Mouse (Mus musculus) midbrain, embryonic 10.5 days (tissue): Measurements from ENCODE around the gene Gm13420. TPM values are rescaled to one million over a fixed set of nuclear protein-coding genes. Genes with fewer than 3 reads are reported as not detected.
A peak's percentile ranks its signal among the peaks of the same experiment; 100 is the strongest.

Experiments
- DNase-seq: peaks from one replicate; pipeline ENCODE4 v3.0.0-alpha.2; 2017; ENCODE audit warnings: low spot score
- H3K27ac ChIP-seq: fragments of 300-500 bp; sonication (generic); replicated peaks from 2 replicates; pipeline ENCODE4 v1.5.1; 2016; ENCODE audit warnings: mild to moderate bottlenecking
- H3K27me3 ChIP-seq: fragments of 300-500 bp; sonication (generic); 2 replicates; pipeline ENCODE4 v1.6.1; 2016; ENCODE audit warnings: low read depth, mild to moderate bottlenecking; ENCODE audit not compliant: poor library complexity, severe bottlenecking
- H3K36me3 ChIP-seq: fragments of 300-500 bp; sonication (generic); 2 replicates; pipeline ENCODE4 v1.6.1; 2016; ENCODE audit warnings: mild to moderate bottlenecking, moderate library complexity
- H3K4me1 ChIP-seq: fragments of 300-500 bp; sonication (generic); 2 replicates; pipeline ENCODE4 v1.6.1; 2016
- H3K4me3 ChIP-seq: fragments of 300-500 bp; sonication (generic); 2 replicates; pipeline ENCODE4 v1.5.1; 2016; ENCODE audit warnings: mild to moderate bottlenecking, moderate library complexity
- H3K9me3 ChIP-seq: fragments of 300-500 bp; sonication (generic); replicated peaks from 2 replicates; pipeline ENCODE4 v1.6.1; 2016; ENCODE audit warnings: mild to moderate bottlenecking
- WGBS: fragments of 180-500 bp; shearing (Covaris S2); methylation state at CpG from one replicate; pipeline ENCODE4 v1.1.7; 2016; 5-methylcytosine and 5-hydroxymethylcytosine counted together
- polyA plus RNA-seq: library from polyadenylated mRNA; unstranded; fragments of >200 nt; fragmentation: Nextera tagmentation; extraction: Ambion mirVana; gene quantifications from 2 replicates; pipeline ENCODE4 v1.2.1, GENCODE M21; 2016

Gene Gm13420
- polyA plus RNA-seq, 1 experiment from 2014 or later, result not detected

GRCm38 (mm10) chr2:29764831-29765230, 13.3 kb upstream of the Gm13420 start:
- 0 out of 2 replicates have a peak, but pooled peaks cover 4% of the 10 kb centered on the region for H3K27me3 ChIP-seq
- H3K4me1 ChIP-seq, result no peaks in the 10 kb centered on the region
- peak; percentile 77 for DNase-seq
- H3K36me3 ChIP-seq, result no peaks in the 10 kb centered on the region
- H3K9me3 ChIP-seq, result no peaks in the 10 kb centered on the region
- WGBS, result 0% methylated on average over 1 of the region's 1 CpGs
- no peak overlapping the region for H3K4me3 ChIP-seq
- no peak overlapping the region for H3K27ac ChIP-seq

GRCm38 (mm10) chr2:29755693-29756092, 4.2 kb upstream of the Gm13420 start:
- Histone ChIP-seq H3K36me3 (no peaks in the 10 kb centered on the region), H3K4me1 (peaks cover 14% of the 10 kb centered on the region), H3K4me3 (no peak overlapping the region), H3K27ac (no peak overlapping the region), H3K27me3 (peaks cover 28% of the 10 kb centered on the region), H3K9me3 (no peaks in the 10 kb centered on the region)
- DNase-seq, result no peak

- H3K27ac ChIP-seq, result no peak overlapping the region
- H3K9me3 ChIP-seq, result no peaks in the 10 kb centered on the region
- no peaks in the 10 kb centered on the region for H3K36me3 ChIP-seq
- DNase-seq, result no peak
- peaks cover 21% of the 10 kb centered on the region for H3K4me1 ChIP-seq
- 90% methylated on average over 5 of the region's 5 CpGs for WGBS
- H3K4me3 ChIP-seq, result no peak overlapping the region
- H3K27me3 ChIP-seq, result peaks cover 61% of the 10 kb centered on the region
Observed at GRCm38 (mm10) chr2:29752397-29752796, 912 bp upstream of the Gm13420 start.

GRCm38 (mm10) chr2:29748499-29748898, 3.0 kb downstream of the Gm13420 start:
- no peak overlapping the region for H3K4me3 ChIP-seq
- peaks cover 87% of the 10 kb centered on the region for H3K27me3 ChIP-seq
- H3K4me1 ChIP-seq, result peaks cover 26% of the 10 kb centered on the region
- H3K9me3 ChIP-seq, result no peaks in the 10 kb centered on the region
- H3K27ac ChIP-seq, result no peak overlapping the region
- DNase-seq, result no peak
- H3K36me3 ChIP-seq, result no peaks in the 10 kb centered on the region
- WGBS, result 82% methylated on average over 4 of the region's 4 CpGs

- H3K4me3 ChIP-seq, result peak overlapping the region; percentile 60; the same call in 1 of the 2 replicates
- peaks cover 26% of the 10 kb centered on the region for H3K4me1 ChIP-seq
- peaks cover 81% of the 10 kb centered on the region for H3K27me3 ChIP-seq
- H3K36me3 ChIP-seq, result no peaks in the 10 kb centered on the region
- no peak overlapping the region for H3K27ac ChIP-seq
- WGBS, result 50% methylated on average over 5 of the region's 5 CpGs
- H3K9me3 ChIP-seq, result no peaks in the 10 kb centered on the region
- peak; percentile 23 for DNase-seq
Observed at GRCm38 (mm10) chr2:29747852-29748251, 3.6 kb downstream of the Gm13420 start.

- H3K4me1 ChIP-seq, result peaks cover 26% of the 10 kb centered on the region
- peak overlapping the region; percentile 60 for H3K4me3 ChIP-seq
- H3K27ac ChIP-seq, result peak overlapping the region; percentile 77
- H3K36me3 ChIP-seq, result no peaks in the 10 kb centered on the region
- peaks cover 75% of the 10 kb centered on the region for H3K27me3 ChIP-seq
- no peaks in the 10 kb centered on the region for H3K9me3 ChIP-seq
- DNase-seq, result peak; percentile 39
- WGBS, result 4% methylated on average over 50 of the region's 50 CpGs
Observed at GRCm38 (mm10) chr2:29747188-29747782, 4.2 kb downstream of the Gm13420 start.

GRCm38 (mm10) chr2:29744256-29744655, 7.2 kb downstream of the Gm13420 start:
- no peaks in the 10 kb centered on the region for H3K9me3 ChIP-seq
- peaks cover 11% of the 10 kb centered on the region for H3K36me3 ChIP-seq
- 96% methylated on average over 6 of the region's 6 CpGs for WGBS
- H3K4me1 ChIP-seq, result peaks cover 10% of the 10 kb centered on the region
- H3K27me3 ChIP-seq, result peaks cover 45% of the 10 kb centered on the region
- DNase-seq, result no peak
- no peak overlapping the region for H3K4me3 ChIP-seq
- no peak overlapping the region for H3K27ac ChIP-seq

GRCm38 (mm10) chr2:29741207-29741606, 10.3 kb downstream of the Gm13420 start:
- 93% methylated on average over 6 of the region's 6 CpGs for WGBS
- Histone ChIP-seq H3K4me1 (0 out of 2 replicates have a peak, but pooled peaks cover 3% of the 10 kb centered on the region), H3K4me3 (no peak overlapping the region), H3K36me3 (peaks cover 42% of the 10 kb centered on the region), H3K27ac (no peak overlapping the region), H3K9me3 (no peaks in the 10 kb centered on the region), H3K27me3 (peaks cover 14% of the 10 kb centered on the region)
- DNase-seq, result no peak

GRCm38 (mm10) chr2:29739368-29739767, 12.1 kb downstream of the Gm13420 start:
- 0 out of 2 replicates have a peak, but pooled peaks cover 3% of the 10 kb centered on the region for H3K4me1 ChIP-seq
- H3K27me3 ChIP-seq, result no peaks in the 10 kb centered on the region
- no peak overlapping the region for H3K4me3 ChIP-seq
- no peak for DNase-seq
- no peaks in the 10 kb centered on the region for H3K9me3 ChIP-seq
- no peak overlapping the region for H3K27ac ChIP-seq
- H3K36me3 ChIP-seq, result peaks cover 60% of the 10 kb centered on the region
- WGBS, result 77% methylated on average over 5 of the region's 5 CpGs

- Histone ChIP-seq H3K9me3 (no peaks in the 10 kb centered on the region), H3K4me1 (0 out of 2 replicates have a peak, but pooled peaks cover 3% of the 10 kb centered on the region), H3K27ac (no peak overlapping the region; the same call in 1 of the 2 replicates), H3K27me3 (no peaks in the 10 kb centered on the region), H3K4me3 (no peak overlapping the region), H3K36me3 (peaks cover 66% of the 10 kb centered on the region)
- whole genome bisulfite sequencing, result 59% methylated on average over 4 of the region's 4 CpGs
- no peak for DNase-seq
Observed at GRCm38 (mm10) chr2:29738799-29739198, 12.7 kb downstream of the Gm13420 start.

GRCm38 (mm10) chr2:29737209-29737925, 14.1 kb downstream of the Gm13420 start:
- Histone ChIP-seq H3K27me3 (no peaks in the 10 kb centered on the region), H3K27ac (no peak overlapping the region), H3K4me3 (no peak overlapping the region), H3K36me3 (peaks cover 80% of the 10 kb centered on the region), H3K4me1 (0 out of 2 replicates have a peak, but pooled peaks cover 3% of the 10 kb centered on the region), H3K9me3 (no peaks in the 10 kb centered on the region)
- no peak for DNase-seq
- 90% methylated on average over 12 of the region's 12 CpGs for WGBS

- Histone ChIP-seq H3K4me3 (no peak overlapping the region), H3K4me1 (0 out of 2 replicates have a peak, but pooled peaks cover 3% of the 10 kb centered on the region), H3K27me3 (no peaks in the 10 kb centered on the region), H3K27ac (no peak overlapping the region), H3K9me3 (no peaks in the 10 kb centered on the region), H3K36me3 (peaks cover 97% of the 10 kb centered on the region)
- 93% methylated on average over 12 of the region's 12 CpGs for WGBS
- no peak for DNase-seq
Observed at GRCm38 (mm10) chr2:29735708-29736107, 15.8 kb downstream of the Gm13420 start.

GRCm38 (mm10) chr2:29733348-29733747, 18.1 kb downstream of the Gm13420 start:
- H3K9me3 ChIP-seq, result no peaks in the 10 kb centered on the region
- no peak overlapping the region for H3K27ac ChIP-seq
- peaks cover 100% of the 10 kb centered on the region for H3K36me3 ChIP-seq
- H3K4me3 ChIP-seq, result no peak overlapping the region
- WGBS, result 88% methylated on average over 5 of the region's 5 CpGs
- H3K4me1 ChIP-seq, result no peaks in the 10 kb centered on the region
- no peaks in the 10 kb centered on the region for H3K27me3 ChIP-seq
- no peak for DNase-seq
